Mouse (Mus musculus): ENCODE results near the gene Car6. TPM values are rescaled to one million over a fixed set of nuclear protein-coding genes. Genes with fewer than 3 reads are reported as not detected.

Car6 gene
- polyA plus RNA-seq, 1 experiment, result not detected

DNA sequence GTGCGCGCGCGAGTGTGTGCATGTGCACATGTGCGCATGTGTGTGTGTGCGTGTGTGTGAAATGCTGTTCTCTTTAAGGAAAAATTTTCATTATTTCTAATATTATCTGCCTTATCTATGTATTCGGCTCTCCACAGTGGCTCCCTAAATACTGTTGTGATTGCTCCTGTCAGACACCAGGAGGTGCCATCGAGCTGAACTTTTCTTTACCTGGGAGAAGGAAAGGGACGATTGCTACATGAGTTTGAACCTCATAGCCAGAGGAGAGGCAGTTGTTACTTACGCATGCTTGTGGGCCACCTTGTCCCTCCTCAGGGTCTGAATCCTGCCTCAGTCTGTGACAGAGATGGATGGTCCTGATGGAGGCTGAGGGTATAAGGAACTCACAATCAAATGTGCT, 27.9 kb downstream of the Car6 start:
- TF ChIP-seq GATA1 (IDR thresholded peaks at IDR 0.05; ENCODE audit: low read length), result no peak

DNA sequence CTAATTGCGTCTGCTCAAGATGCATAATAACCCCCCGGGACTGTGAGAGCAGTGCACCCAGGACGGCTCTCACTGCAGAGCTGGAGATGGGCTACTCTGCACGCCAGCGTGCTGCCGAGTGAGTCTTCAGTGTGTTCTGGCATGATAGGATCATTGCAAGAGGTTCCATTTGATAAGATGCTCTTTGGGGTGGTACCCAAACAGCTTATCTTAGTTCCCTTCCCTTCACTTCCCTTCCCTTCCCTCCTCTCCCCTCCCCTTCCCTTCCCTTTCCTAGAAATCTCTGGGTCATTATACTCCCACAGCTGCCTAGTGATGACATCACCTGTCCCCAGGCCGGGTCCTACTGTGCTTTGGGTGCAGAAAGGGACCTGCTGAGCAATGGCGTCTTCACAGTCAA, 29.0 kb downstream of the Car6 start:
- no peak for TF ChIP-seq GATA1 (IDR thresholded peaks at IDR 0.05; ENCODE audit: low read length)

DNA sequence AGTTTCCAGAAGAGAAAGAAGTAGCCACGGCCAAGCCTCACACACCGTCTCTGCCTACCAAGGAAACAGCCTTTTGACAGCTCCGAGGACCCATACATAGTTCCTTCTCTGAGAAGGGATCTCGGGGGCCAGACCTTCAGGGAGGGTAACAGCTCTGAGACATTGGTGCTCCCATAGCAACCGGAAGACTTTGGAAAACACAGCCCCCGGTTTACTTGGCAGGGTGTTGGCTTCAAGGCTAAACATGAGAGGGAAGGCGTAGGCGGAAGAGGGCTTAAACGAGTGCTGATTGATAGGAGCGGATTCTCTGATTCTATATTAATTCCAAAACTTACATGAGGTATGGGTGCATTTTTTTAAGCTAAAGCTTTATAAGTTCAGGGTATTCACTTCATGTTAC, 32.7 kb downstream of the Car6 start:
- no peak for TF ChIP-seq GATA1 (IDR thresholded peaks at IDR 0.05; ENCODE audit: low read length)

DNA sequence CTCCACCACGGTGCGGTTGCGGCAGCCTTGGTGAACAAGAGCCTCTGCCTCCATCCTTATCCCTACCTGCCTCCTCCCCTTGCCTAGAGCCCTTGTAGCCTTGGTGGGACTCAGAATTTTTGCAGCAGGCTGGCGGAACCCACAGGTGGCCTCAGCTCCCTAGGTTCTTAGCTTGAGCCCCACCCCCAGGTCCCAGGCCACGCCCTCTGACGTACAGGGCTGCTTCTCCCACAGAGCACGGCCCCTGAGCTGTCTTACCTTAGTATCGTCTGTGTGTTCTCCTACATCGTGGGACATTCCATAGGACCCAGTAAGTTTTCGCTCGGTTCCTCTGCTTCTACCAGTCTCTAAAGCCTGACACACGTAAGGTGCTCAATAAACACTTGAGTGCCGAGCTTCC, 36.3 kb downstream of the Car6 start:
- no peak for TF ChIP-seq GATA1 (IDR thresholded peaks at IDR 0.05; ENCODE audit: low read length)

DNA sequence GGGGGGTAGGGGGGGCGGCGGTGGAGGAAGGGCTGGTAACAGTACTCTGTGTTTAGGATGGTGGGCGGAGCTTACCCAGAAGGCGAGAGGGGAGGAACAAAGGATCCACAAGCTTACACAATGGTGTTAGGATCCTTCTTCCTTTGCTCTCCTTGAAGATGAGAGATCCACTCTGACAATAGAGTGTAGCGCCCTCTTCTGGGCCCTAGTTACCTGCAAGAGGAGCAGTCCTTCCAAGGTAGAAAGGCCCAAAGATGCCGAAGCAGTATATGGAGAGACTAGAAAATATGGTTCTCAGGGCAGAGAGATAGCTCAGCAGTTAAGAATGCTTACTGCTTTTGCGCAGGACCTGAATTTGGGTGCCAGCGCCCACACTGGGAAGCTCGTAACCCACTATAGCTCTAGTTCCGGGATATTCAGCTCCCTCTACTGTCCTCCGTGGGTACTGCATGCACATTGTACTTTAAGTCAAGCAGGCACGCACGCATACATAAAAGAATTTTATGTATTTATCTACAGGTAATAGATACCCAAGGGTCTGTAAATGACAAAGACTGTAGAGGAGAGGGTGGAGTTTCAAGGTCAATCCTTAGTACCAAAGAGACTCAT, 38.5 kb downstream of the Car6 start:
- TF ChIP-seq GATA1 (IDR thresholded peaks at IDR 0.05; ENCODE audit: low read length), result no peak

DNA sequence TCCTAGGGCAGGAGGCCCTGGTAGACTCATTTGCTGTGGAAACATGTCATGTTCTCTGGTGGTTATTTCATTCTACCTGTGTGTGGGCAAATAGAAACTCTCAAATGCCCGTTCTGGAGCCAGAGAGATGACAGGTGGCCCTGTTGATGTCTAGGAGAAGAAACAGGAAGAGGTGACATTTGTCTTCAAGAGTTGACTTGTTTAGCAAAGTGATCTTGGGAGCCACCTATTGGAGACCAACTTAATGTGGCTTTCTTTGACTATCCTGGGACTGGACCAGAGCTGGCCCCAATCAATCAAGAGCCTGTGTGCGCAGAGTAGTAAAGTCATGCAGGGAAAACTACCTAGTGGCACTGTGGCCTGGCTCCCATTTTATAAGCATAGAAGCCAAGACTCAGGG, 41.7 kb downstream of the Car6 start:
- no peak for TF ChIP-seq GATA1 (IDR thresholded peaks at IDR 0.05; ENCODE audit: low read length)

DNA sequence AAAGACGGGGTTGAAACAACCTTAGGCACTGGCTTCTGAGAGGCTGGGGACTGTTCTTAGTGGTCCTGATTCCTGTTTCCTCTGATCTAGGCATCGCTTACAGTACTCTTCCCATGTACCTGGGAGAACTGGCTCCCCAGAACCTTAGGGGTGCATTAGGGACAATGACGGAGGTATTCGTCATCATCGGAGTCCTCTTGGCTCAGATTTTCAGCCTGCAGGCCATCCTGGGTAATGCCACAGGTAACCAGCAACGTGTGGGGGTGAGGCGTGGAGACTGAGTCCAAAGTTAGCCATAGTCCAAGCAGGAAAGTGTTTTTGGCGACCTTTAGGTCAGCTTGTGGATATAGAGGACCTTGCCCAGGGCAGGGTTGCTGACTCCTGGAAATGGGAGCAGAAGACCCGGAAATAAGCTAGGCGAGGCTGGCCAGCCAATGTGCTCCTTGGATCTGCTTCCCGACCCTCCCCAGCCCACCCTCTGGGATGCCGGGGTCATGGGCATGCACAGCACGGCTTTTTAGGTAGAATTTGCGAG, 43.7 kb downstream of the Car6 start:
- TF ChIP-seq GATA1 (IDR thresholded peaks at IDR 0.05; ENCODE audit: low read length), result no peak

DNA sequence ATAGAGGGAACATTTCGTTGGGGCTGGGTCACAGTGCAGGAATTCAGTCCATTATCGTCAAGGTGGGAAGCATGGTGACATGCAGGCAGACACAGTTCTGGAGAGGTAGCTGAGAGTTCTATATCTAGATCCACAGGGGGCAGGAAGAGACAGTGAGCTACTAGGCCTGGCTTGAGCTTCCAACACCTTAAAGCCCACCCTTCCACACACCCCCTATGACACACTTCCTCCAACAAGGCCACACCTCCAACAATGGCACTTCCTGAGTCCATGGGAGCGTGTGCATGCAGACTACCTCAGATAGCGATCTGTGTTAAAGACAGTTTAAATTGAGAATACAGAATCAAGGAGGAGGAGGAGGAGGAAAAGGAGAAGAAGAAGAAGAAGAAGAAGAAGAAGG, 45.4 kb downstream of the Car6 start:
- TF ChIP-seq GATA1 (IDR thresholded peaks at IDR 0.05; ENCODE audit: low read length), result no peak

DNA sequence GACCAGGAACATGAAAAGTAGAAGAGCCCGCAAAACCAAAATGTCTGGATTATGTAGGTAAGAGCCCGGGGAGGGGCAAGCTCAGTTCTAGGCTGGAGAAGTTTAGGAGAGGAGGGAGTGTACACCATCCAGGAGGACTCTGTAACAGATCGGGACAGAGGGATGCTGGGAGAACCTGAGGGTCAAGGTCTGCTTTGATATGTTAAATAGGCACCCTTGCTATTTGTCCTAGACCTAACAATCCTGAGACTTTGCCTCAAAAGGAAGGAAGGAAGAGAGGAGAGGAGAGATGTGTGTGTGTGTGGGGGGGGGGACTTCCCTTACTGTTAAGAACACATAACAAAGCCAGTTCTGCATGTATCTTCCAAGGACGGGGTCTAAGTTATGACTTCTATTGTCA, 45.8 kb downstream of the Car6 start:
- TF ChIP-seq GATA1 (IDR thresholded peaks at IDR 0.05; ENCODE audit: low read length), result no peak

DNA sequence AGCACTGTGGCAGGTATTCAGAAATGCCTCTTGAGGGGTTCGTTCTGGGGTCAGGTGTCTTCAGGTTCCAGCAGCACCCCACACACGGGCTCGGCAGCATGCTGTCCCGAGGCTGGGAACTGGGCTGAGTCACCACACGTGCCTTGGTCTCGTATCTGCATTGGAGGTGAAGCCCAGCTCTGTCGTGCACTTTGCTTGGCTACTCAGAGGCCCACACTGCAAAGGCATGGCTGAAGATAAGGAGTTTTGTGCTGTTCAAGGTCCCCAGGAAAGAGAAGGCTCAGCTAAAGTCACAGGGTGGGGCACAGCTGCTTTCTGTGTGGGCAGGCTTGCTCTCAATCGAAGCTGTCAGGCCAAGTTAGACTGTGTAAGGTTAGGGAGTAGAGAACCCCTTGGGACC, 48.6 kb downstream of the Car6 start:
- TF ChIP-seq GATA1 (IDR thresholded peaks at IDR 0.05; ENCODE audit: low read length), result no peak

DNA sequence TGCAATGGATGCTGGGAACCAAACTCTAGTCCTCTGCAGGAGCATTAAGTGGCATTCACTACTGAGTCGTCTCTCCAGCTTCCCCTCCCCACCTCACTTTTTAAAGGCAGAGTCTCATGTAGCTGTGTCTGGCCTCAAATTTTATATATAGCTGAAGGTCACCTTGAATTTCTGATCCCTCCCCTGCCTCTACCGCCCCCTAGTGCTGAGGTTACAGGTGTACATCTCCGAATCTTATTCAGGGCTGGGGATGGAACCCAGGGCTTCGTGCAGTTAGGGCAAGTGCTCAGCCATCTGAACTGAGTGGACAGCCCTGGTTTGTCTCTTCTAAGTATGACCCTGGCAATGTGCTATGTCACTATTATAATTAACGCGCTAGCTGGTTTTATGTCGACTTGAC, 50.1 kb downstream of the Car6 start:
- TF ChIP-seq GATA1 (IDR thresholded peaks at IDR 0.05; ENCODE audit: low read length), result no peak

DNA sequence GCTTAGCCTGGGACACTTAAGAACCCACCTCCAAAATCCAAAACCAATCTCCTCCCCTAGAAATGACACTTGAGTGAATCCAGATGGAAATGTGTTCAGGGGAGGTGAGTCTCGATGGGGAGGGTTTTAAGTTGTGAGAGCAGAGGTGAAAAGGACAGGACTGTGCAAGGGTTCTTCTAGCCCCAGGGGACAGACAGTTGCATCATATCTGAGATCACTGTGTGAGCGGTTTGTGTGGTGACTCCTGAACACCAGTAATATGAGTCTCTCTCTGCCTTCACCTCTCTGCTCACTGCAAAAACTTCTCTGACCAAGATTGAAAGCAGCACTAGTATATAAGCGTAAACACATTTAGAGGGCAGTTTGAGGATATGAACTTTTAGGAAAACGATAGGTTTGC, 54.8 kb downstream of the Car6 start:
- TF ChIP-seq GATA1 (IDR thresholded peaks at IDR 0.05; ENCODE audit: low read length), result no peak

DNA sequence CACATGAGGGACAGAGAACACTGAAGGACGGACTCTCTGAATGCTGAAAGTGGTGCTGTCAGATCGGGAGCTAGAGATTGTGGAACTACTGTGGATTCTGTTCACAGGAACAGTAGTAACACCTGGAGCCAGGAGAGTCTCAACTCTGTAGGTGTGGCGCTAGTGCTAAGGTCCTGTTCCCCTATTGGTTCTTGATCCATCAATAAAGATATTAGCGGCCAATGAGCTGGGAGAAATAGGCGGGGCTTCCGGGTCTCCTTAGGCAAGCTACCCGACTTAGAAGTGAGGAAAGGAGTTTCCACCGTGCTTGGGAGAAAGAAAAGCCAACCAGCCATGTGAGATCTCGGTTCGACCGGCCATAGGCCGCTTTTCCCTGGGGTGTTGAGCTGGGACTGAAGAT, 56.9 kb downstream of the Car6 start:
- TF ChIP-seq GATA1 (IDR thresholded peaks at IDR 0.05; ENCODE audit: low read length), result no peak

DNA sequence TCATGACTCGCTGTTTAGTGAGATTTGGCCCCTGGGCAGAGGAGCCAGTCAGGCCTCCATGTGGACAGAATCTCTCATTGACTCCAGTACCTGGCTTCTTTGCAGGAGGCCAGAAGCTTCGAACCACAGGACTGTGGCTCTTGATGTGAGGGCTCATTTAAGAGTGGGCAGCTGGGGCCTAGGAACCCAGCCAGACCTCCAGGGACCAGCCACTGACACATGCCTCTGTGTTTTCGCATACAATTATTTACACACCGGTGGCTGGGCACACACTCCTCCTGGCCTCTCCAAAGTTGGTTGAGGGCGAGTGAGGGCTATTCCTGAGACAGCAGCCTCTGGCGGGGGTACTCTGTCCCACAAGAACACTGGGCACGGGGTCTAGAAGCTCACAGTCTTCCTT, 60.8 kb downstream of the Car6 start:
- TF ChIP-seq GATA1 (IDR thresholded peaks at IDR 0.05; ENCODE audit: low read length), result no peak

DNA sequence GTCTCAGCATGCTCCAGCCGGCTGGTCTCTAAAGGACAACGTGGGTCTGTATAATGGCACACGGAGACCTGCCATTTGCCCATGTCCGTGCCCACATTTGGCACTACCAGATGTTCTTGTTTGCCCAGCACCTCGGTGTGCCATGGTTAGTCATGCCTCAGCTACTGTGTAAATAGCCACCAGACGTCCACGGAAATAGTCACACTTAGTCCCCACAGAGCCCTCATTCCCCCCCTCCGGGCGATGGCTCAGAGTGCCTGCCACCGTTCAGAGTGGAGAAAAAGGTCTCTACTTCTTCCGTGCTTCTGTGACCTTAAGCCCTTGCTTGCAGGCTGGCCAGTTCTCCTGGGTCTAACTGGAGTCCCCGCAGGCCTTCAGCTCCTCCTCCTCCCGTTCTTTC, 62.0 kb downstream of the Car6 start:
- no peak for TF ChIP-seq GATA1 (IDR thresholded peaks at IDR 0.05; ENCODE audit: low read length)

DNA sequence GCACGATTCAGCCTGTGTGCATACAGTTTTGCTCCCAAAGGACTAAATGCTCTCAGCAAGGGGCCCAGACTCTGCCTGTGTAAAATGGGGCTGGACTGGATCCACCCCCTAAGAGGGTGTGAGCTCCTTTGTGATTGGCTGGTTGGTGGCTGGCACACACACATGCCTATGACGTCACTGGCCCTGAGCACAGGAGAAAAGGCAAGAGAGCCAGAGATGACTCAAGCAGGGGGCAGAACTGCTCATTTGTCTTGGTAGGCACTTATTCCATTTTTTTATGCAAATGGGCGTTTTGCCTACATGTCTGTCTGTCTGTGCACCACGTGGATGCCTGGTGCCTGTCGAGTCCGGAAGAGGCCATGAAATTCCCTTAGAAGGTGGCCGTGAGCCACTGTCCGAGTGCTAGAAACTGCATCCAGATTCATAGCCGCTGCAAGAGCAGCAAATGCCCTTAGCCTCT, 63.0 kb downstream of the Car6 start:
- TF ChIP-seq GATA1 (IDR thresholded peaks at IDR 0.05; ENCODE audit: low read length), result no peak

DNA sequence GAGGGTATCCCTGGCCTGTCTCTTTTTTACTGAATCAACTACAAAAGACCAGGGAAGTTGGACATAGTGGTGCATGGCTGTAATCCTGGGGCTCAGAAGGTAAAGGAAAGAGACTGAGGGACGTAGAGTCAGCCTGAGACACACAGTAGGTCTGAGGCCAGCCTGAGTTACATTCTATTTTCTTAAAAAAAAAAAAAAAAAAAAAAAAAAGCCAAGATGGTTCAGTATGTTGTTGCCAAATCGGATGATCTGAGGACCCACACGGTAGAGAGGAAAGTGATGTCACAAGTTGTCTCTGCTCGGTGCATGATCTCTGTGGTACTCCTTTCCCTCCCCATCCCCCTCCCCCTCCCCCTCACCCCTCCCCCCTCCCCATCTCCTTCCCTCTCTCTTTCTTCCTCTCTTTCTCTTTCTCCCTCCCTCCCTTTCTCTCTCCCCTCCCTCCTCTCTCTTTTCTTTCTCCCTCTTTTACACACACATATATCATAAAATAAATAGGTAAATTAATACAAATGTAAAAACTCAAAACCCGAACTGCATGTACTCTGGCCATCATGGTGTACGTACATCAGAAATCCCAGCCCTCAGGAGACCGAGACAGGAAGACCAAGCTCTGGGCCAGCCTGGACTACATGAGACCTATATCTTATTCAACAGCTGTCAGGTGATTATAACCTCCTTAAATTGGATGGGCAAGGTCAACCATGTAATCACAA, 63.6 kb downstream of the Car6 start:
- TF ChIP-seq GATA1 (IDR thresholded peaks at IDR 0.05; ENCODE audit: low read length), result no peak

Other genes starting within 250 kb of the Car6 start
- gene Spsb1, start 246.3 kb downstream of the Car6 start, polyA plus RNA-seq (2012), result 0.03 TPM in 2 replicates
- gene H6pd, start 192.3 kb downstream of the Car6 start, polyA plus RNA-seq (2012), result 0.63 and 0.70 TPM in 2 replicates
- gene Gpr157, start 114.0 kb downstream of the Car6 start, polyA plus RNA-seq (2012), result 0.02 TPM in 2 replicates
- not detected in 2 replicates for gene Slc2a5, start 82.0 kb downstream of the Car6 start, polyA plus RNA-seq (2012)
- not detected in 2 replicates for gene Slc2a7, start 52.4 kb downstream of the Car6 start, polyA plus RNA-seq (2012)
- gene Eno1, start 35.4 kb upstream of the Car6 start, polyA plus RNA-seq (2012), result 500 and 1,115 TPM in 2 replicates
- 255 and 282 TPM in 2 replicates for gene Rere, start 80.3 kb upstream of the Car6 start, polyA plus RNA-seq (2012)